ENCODE assay signal across 11 mouse cellular contexts in the genomic region with DNA sequence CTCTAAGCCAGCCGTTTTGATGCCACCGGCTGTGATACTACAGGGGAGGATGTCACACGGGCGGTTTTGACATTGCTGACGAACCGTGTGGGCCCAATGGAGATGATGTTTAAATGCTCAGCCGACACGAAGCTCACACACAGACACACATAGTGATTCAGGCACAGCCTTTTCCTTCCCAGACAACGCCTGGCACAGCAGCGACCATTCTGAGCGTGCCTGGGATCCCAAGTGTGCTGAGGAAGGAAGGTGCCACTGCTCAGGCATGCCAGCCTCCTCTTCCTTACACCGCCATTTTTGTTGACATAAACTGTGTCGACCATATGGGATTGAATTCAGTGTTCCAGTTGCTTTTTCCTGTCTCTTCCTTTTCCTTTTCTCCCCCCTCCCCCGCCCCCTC.
DNase-seq lines count a peak whose midpoint lies in the region; ATAC-seq and TF ChIP-seq lines count a peak whose summit lies in the region.
"Had no signal": no experiment of that assay in that cellular context is flagged by ENCODE, and none has a peak within 500 bp of the region (broad histone marks: within the 10 kb centered on the region; RNA-seq: fewer than 3 reads in every experiment).

No protein-coding gene starts in this region.

- DNase-seq in forebrain, embryonic 11.5 days (ENCODE audit: low spot score), result no peak
- DNase-seq in left cerebral cortex, adult 2 months (ENCODE audit: extremely low spot score in 1 of 2, low spot score in 2 of 2), result peak; percentile 20 to 44
- no peak for DNase-seq in left cerebral cortex, postnatal 10 days (ENCODE audit: extremely low spot score in 1 of 2, low spot score in 2 of 2)
- DNase-seq in heart, postnatal 10 days, result no peak
- DNase-seq: heart, adult 11 months; lung, postnatal 14 days had no signal

- 62% methylated on average over 14 of the region's 14 CpGs for WGBS in forebrain, embryonic 15.5 days
- WGBS in forebrain, embryonic 11.5 days, result 86% methylated on average over 14 of the region's 14 CpGs
- 63% methylated on average over 14 of the region's 14 CpGs for WGBS in neural tube, embryonic 15.5 days
- WGBS in heart, embryonic 12.5 days, result 77% methylated on average over 14 of the region's 14 CpGs

- no peaks in the 10 kb centered on the region for H3K27me3 ChIP-seq in forebrain, embryonic 15.5 days
- H3K27me3 ChIP-seq in forebrain, embryonic 11.5 days (ENCODE audit: control insufficient read depth, insufficient read depth, low read length), result peaks cover 14% of the 10 kb centered on the region
- H3K27me3 ChIP-seq in neural tube, embryonic 15.5 days (replicated peaks), result no peaks in the 10 kb centered on the region
- H3K27me3 ChIP-seq in heart, embryonic 12.5 days (replicated peaks), result peaks cover 66% of the 10 kb centered on the region

- no peaks in the 10 kb centered on the region for H3K36me3 ChIP-seq in forebrain, embryonic 15.5 days
- no peaks in the 10 kb centered on the region for H3K36me3 ChIP-seq in forebrain, embryonic 11.5 days (ENCODE audit: control insufficient read depth, insufficient read depth, low read length)
- no peaks in the 10 kb centered on the region for H3K36me3 ChIP-seq in neural tube, embryonic 15.5 days
- no peaks in the 10 kb centered on the region for H3K36me3 ChIP-seq in heart, embryonic 12.5 days

- no peaks in the 10 kb centered on the region for H3K9me3 ChIP-seq in forebrain, embryonic 15.5 days
- no peaks in the 10 kb centered on the region for H3K9me3 ChIP-seq in forebrain, embryonic 11.5 days (ENCODE audit: control insufficient read depth, low read length)
- H3K9me3 ChIP-seq in neural tube, embryonic 15.5 days (replicated peaks), result no peaks in the 10 kb centered on the region
- H3K9me3 ChIP-seq in heart, embryonic 12.5 days (replicated peaks), result no peaks in the 10 kb centered on the region

- H3K4me1 ChIP-seq in forebrain, embryonic 15.5 days, result peaks cover 40% of the 10 kb centered on the region
- no peaks in the 10 kb centered on the region for H3K4me1 ChIP-seq in forebrain, embryonic 11.5 days (replicated peaks; ENCODE audit: control insufficient read depth, insufficient read depth, low read length)
- H3K4me1 ChIP-seq in cortical plate, adult 2 months (ENCODE audit: control insufficient read depth, insufficient read depth, low read length), result peaks cover 10% of the 10 kb centered on the region
- H3K4me1 ChIP-seq in neural tube, embryonic 15.5 days, result peaks cover 49% of the 10 kb centered on the region
- peaks cover 22% of the 10 kb centered on the region for H3K4me1 ChIP-seq in heart, embryonic 12.5 days (replicated peaks)

- H3K27ac ChIP-seq in forebrain, embryonic 15.5 days (replicated peaks), result peak overlapping the region; percentile 87
- H3K27ac ChIP-seq in forebrain, embryonic 11.5 days (ENCODE audit: low read depth, low read length), result no peak overlapping the region
- H3K27ac ChIP-seq in left cerebral cortex, adult 2 months, result peak overlapping the region; percentile 99
- no peak overlapping the region for H3K27ac ChIP-seq in cortical plate, adult 2 months (ENCODE audit: insufficient read depth, low read length)
- peak overlapping the region; percentile 94 for H3K27ac ChIP-seq in neural tube, embryonic 15.5 days (replicated peaks)
- no peak overlapping the region for H3K27ac ChIP-seq in heart, embryonic 12.5 days (ENCODE audit: poor library complexity, severe bottlenecking)

- peak; percentile 57 for ATAC-seq in forebrain, embryonic 15.5 days (replicated peaks)
- no peak for ATAC-seq in forebrain, embryonic 11.5 days (replicated peaks; ENCODE audit: low FRiP score)
- ATAC-seq in neural tube, embryonic 15.5 days (ENCODE audit: low FRiP score), result no peak
- no peak for ATAC-seq in heart, embryonic 12.5 days (ENCODE audit: insufficient number of reproducible peaks, low FRiP score)
- ATAC-seq: inflammation-experienced regulatory T-cells, adult 6 months had no signal

- TF ChIP-seq CTCF in left cerebral cortex, adult 2 months (IDR thresholded peaks at IDR 0.05), result no peak
- no peak for TF ChIP-seq CTCF in cortical plate, adult 2 months (IDR thresholded peaks at IDR 0.05; ENCODE audit: extremely low read depth, insufficient read depth, low read length)

- peak; percentile 44; the same call in 1 of the 2 replicates for TF ChIP-seq POLR2A in cortical plate, adult 2 months (IDR thresholded peaks at IDR 0.05; ENCODE audit: extremely low read depth, insufficient read depth, low read length)

- intact Hi-C loops in left cerebral cortex, adult 2 months (cut with DNase I), result loop anchor here (2.0 to 10.0 kb wide), 2 partner anchors 42 to 350 kb away; partner anchors contain the start of genes Dhcr7 and Nadsyn1
- intact Hi-C loops in left cerebral cortex, postnatal 10 days (cut with DNase I), result loop anchor here (2.0 kb wide), 2 partner anchors 42 to 78 kb away; no protein-coding TSS in a partner anchor
- intact Hi-C loops in heart, postnatal 10 days (cut with DNase I), result no loop called here

- no peak overlapping the region; the same call in 1 of the 2 replicates for H3K4me2 ChIP-seq in forebrain, embryonic 15.5 days (replicated peaks)
- no peak overlapping the region for H3K4me2 ChIP-seq in forebrain, embryonic 11.5 days (ENCODE audit: low read depth, low read length, severe bottlenecking)
- H3K4me2 ChIP-seq in neural tube, embryonic 15.5 days, result peak overlapping the region; percentile 73; the same call in 1 of the 2 replicates
- H3K4me2 ChIP-seq in heart, embryonic 12.5 days, result no peak overlapping the region

- no peak overlapping the region for H3K9ac ChIP-seq in forebrain, embryonic 15.5 days (replicated peaks)
- no peak overlapping the region for H3K9ac ChIP-seq in forebrain, embryonic 11.5 days (ENCODE audit: low read length)
- no peak overlapping the region for H3K9ac ChIP-seq in neural tube, embryonic 15.5 days (replicated peaks)
- no peak overlapping the region for H3K9ac ChIP-seq in heart, embryonic 12.5 days

- H3K4me3 ChIP-seq in forebrain, embryonic 15.5 days, result no peak overlapping the region
- no peak overlapping the region for H3K4me3 ChIP-seq in forebrain, embryonic 11.5 days (ENCODE audit: low read depth, low read length)
- no peak overlapping the region; the same call in 1 of the 2 replicates for H3K4me3 ChIP-seq in left cerebral cortex, adult 2 months
- H3K4me3 ChIP-seq in cortical plate, adult 2 months (ENCODE audit: insufficient read depth, low read length), result peak overlapping the region; percentile 49; the same call in 1 of the 2 replicates
- no peak overlapping the region for H3K4me3 ChIP-seq in neural tube, embryonic 15.5 days (replicated peaks)
- no peak overlapping the region for H3K4me3 ChIP-seq in heart, embryonic 12.5 days

Comparison
In these comparisons a context has a peak if more than half of its experiments do, and no peak if none do; other contexts are left out.
1. H3K27ac ChIP-seq: peak in forebrain, embryonic 15.5 days (single experiment), left cerebral cortex, adult 2 months (single experiment) and neural tube, embryonic 15.5 days (single experiment); none in forebrain, embryonic 11.5 days (single experiment), cortical plate, adult 2 months (single experiment) and heart, embryonic 12.5 days (single experiment).
2. DNase-seq: peak in left cerebral cortex, adult 2 months (2 of 2); none in forebrain, embryonic 11.5 days (single experiment), left cerebral cortex, postnatal 10 days (0 of 2) and heart, postnatal 10 days (0 of 2).